Mouse (Mus musculus) liver, adult 2 months (tissue): Measurements from ENCODE around the gene Sprr2e.

ENCODE experiments used
- CTCF ChIP-seq: fragments of 200-500 bp; IDR thresholded peaks from 2 replicates; pipeline ENCODE4 v1.5.1; 2011; ENCODE audit warnings: low read depth, low read length, control low read depth
- POLR2A ChIP-seq: fragments of 200-500 bp; IDR thresholded peaks from 2 replicates; pipeline ENCODE4 v1.6.1; 2011; ENCODE audit warnings: low read length, control low read depth; ENCODE audit not compliant: insufficient read depth; ENCODE audit errors: extremely low read depth

GRCm38 (mm10) chr3:92316320-92316719 is 35.6 kb upstream of the Sprr2e start, which contains the start of gene Sprr2b:
- TF ChIP-seq CTCF (no peak), POLR2A (no peak)
